Mouse (Mus musculus) mouse embryonic stem cell (cell line): ENCODE results near the gene Phlpp2.

Source experiments
- in situ Hi-C, 2 experiments: fragments of 300-500 bp; cut with MboI; formaldehyde crosslinking; loops; 1 replicate in 1 of 2; 3 replicates in 1 of 2; pipeline ENCODE4 v1.14.3; 2019 to 2020; ENCODE audit warnings: low sequenced_read_pairs in 2 of 2, low pct_unique_long_range_greater_than_20kb in 1 of 2, mixed read lengths in 1 of 2; ENCODE audit not compliant: unreplicated experiment in 1 of 2

The Phlpp2 gene

GRCm38 (mm10) chr8:109954486-109954948 lies 86.2 kb downstream of the Phlpp2 start:
- in situ Hi-C loops: no loop called here

DNA sequence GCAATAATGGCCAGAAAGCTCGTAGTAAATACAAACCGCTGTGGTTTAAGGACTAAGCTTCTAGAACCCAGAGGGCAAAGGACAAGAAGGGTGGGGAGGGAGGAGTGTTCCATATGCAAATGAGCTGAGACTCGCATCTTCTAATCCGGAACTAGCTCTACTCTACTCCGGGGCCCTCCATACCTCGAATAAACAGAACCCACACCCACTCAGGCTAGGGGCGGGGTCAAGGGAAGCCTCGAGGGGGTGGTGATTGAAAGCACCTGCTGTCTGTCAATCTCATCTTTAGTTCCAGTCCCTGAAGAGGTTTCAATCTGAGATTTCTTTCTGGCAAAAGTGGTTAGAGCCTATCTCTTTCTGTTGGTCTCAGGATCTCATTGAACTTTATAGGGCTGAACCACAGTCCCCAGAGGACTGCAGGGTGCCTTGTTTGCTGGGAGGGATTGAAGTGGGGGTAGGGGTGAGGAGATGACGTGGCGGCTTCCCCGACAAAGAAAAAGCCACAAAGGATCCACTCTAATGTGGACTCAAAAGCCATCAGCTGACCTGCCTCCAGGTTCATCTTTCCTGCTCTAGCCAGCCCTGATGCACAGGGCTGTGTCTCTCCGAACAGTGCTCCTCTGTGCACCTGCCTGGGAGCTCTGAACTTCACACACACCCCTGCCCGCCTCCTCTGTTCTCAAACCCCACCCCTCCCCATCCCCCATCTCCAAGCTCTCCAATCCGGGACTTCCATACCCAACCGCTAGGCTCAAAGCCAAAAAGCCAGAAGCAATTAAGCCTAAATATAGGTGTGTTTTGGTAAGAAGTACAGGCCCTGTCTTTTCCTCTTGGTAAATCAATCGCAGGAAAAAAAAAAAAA lies 89.1 kb downstream of the Phlpp2 start:
- in situ Hi-C loops: no loop called here

GRCm38 (mm10) chr8:109958036-109958655 lies 89.8 kb downstream of the Phlpp2 start:
- in situ Hi-C loops: no loop called here

- in situ Hi-C loops: no loop called here
These were observed 90.8 kb downstream of the Phlpp2 start for GRCm38 (mm10) chr8:109959112-109959511.

- in situ Hi-C loops: no loop called here
These were observed 93.5 kb downstream of the Phlpp2 start, which contains the start of gene Marveld3 for GRCm38 (mm10) chr8:109961693-109962367. Gene Marveld3, minus strand, starts transcription at chr8:109962203.

GRCm38 (mm10) chr8:109962896-109963295 lies 94.6 kb downstream of the Phlpp2 start:
- in situ Hi-C loops: no loop called here

DNA sequence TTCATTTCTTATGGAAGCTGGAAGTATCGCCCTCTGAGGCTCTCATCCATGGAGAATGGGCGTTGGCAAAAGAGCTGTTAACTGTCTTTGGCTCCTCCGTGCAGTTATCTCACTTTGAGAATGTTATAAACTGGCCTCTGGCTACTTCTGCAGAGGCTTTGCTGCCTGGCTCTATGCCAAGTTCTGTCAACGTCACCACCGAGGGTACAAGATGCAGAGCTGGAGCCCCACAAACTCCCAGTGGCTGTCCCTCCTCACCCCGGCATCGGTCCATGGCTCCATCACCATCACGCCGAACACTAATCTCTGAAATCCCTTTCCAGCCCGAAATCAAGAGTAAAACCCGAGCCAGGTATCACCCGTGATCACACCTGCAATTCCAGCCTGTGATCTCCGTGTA lies 95.1 kb downstream of the Phlpp2 start:
- in situ Hi-C loops: no loop called here

DNA sequence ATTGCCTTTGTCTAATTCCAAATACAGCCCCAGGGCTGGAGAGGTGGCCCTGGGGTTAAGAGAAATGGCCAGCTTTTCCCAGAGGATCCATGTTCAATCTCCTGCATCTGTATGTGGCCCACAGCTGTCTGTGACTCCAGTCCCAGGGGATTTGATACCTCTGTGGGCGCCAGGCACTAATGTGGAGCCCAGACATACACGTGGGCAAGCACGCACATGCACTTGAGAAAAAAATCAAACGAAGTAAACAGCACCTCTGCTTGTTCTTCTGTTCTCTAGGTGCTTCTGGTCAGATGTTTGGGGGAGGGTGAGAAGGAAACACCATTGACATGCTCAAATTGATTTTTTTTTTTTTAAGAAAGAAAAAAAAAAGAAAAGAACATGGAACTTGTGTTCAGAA lies 95.8 kb downstream of the Phlpp2 start:
- in situ Hi-C loops: no loop called here

- in situ Hi-C loops: no loop called here
These were observed 100.5 kb downstream of the Phlpp2 start for GRCm38 (mm10) chr8:109968837-109969236.

DNA sequence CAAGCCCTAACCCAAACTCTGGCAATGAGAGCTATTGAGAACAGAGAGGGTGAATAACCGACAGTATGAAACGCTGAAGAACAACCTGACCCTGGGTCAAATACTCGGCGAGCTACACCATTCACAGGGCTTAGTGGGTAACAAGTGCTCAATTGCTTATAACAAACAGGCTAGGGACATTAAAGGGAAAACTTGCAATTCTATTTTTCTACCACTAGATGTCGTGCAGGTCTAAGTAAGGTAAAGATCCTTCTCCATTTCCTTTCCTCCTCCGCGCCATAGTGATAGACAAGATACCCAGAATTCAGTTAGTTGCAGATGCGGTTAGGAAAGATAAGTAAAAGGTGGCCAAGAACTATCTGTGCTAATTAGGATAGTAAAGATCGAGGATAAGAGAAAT lies 102.0 kb downstream of the Phlpp2 start:
- in situ Hi-C loops: no loop called here

GRCm38 (mm10) chr8:109972901-109973300 lies 104.6 kb downstream of the Phlpp2 start:
- in situ Hi-C loops: no loop called here

DNA sequence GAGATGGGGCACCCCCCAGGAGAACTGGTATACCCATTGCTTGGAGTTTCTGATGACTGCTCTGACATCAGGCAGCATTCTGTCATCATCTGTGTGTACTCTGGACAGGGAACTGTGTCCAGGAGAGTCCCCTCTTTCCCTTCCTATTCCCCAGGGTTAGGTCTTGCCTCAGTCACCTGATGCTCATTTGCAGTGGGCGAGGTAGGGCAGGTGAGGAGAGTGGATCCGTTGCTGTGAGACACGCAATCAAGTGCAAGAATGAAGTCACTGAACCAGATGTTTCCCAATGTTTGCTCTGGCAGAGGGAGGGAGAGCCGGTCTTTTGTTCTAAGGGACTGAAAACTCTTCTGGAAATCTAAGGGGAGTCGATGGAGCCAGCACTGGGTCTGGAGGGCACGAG lies 111.0 kb downstream of the Phlpp2 start:
- in situ Hi-C loops: no loop called here

DNA sequence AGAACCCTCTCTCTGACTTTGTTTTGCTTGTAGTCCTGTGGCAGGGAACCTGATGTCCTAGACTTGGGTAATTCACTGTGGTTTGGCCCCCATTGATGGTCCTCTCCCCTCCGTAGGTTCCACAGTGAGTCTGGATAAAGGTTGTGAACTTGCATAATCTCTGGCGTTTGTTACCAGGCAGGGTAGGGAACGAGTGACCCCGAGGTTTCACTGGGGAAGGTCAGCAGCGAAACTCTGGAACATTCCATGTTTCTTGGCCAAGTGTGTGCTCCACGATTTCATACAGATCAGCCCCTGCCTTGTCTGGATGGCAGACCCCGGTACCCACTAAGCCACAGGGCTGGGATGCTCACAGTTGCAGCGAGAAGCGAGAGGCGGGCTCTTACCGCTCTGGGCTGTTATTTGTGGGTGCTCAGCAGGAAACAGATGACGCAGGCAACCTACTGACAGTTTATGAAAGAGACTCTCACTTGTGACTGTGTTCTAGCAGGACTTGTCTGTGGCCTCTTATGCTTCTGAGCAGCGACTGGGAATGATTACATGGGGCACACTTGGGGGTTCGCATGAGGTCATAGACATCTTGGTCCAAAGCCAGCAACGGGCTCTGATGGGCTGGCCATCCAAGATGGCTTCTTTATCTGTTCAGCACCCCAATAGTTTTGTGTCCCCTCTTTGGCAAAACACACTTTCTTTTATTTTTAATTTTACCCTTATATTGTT lies 114.2 kb downstream of the Phlpp2 start:
- in situ Hi-C loops: no loop called here

- in situ Hi-C loops: no loop called here
These were observed 115.6 kb downstream of the Phlpp2 start for GRCm38 (mm10) chr8:109983944-109984343.

DNA sequence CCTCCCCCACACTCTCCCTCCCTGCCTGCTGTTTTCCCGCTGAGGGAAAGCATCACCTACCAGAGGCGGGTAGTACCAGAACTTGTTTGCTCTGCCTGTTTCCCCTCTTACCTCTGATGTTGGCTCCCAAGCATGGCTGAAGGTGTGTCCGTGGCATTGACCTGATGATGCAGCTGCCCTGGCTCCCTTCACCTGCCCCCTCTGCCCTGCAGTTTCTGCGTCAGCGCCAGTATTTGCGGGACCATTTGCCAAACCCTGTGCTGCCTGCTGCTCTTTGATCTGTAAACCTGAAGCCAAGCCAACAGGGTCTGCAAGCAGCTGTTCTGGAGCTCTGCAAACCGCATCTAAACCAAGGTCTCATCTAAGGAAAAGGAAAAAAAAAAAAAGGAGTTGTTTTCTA lies 118.0 kb downstream of the Phlpp2 start:
- in situ Hi-C loops: no loop called here

- in situ Hi-C loops: no loop called here
These were observed 119.4 kb downstream of the Phlpp2 start for GRCm38 (mm10) chr8:109987776-109988175.

- in situ Hi-C loops: no loop called here
These were observed 120.8 kb downstream of the Phlpp2 start for GRCm38 (mm10) chr8:109989151-109989550.

DNA sequence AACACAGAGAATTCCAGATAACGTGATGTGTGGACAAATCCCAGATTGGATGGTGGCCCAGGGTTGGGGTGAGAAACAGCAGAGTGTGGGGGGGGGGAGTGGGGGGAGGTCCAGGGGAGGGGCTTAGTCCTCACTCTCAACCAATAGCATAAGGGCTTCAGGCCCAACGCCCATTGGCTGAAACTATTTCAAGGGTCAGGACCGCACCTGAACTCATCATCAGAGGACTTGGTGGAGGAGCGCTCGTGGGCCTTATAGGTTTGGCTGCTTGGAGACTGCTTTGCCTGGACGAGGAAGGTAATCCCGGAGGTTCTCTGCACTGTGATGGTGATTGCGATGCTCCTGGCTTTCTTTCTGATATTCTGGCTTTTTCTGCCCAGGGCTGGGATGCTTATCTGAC lies 121.9 kb downstream of the Phlpp2 start, which contains the start of gene Tat:
Gene Tat (plus strand): TSS at position 214 of the 400 bp plus-strand sequence.
- in situ Hi-C loops: no loop called here

- in situ Hi-C loops: no loop called here
These were observed 123.8 kb downstream of the Phlpp2 start for GRCm38 (mm10) chr8:109992166-109992565.
